In genomic region chr7:45689800-45690199, GRCm38 (mm10) we compare ENCODE assay signal across 26 mouse cellular contexts. TPM values are rescaled to one million over a fixed set of nuclear protein-coding genes. Genes with fewer than 3 reads are reported as not detected.
DNase-seq lines count a peak whose midpoint lies in the region; ATAC-seq lines count a peak whose summit lies in the region.
"Had no signal": no experiment of that assay in that cellular context is flagged by ENCODE, and none has a peak within 500 bp of the region (broad histone marks: within the 10 kb centered on the region; RNA-seq: fewer than 3 reads in every experiment).

No protein-coding gene starts in this region.

- peak; percentile 15 for DNase-seq in adrenal gland, postnatal 10 days
- DNase-seq in adrenal gland, adult 8-10 months: no peak
- DNase-seq in heart, adult 9 months (ENCODE audit: low spot score in 2 of 2): no peak
- peak; percentile 38 for DNase-seq in kidney, adult 9 months
- DNase-seq in kidney, postnatal 10 days: no peak
- no peak for DNase-seq in embryonic facial prominence, embryonic 10.5 days (ENCODE audit: low spot score)
- DNase-seq: cerebellum, adult 2 months; cerebellum, postnatal 36 days; gastrocnemius, adult 2 months; kidney, postnatal 25 days; lung, adult 2 months; lung, postnatal 14 days; right cerebral cortex, adult 18-20 months; right cerebral cortex, postnatal 4 days; thymus, adult 2 months; thymus, postnatal 4 days had no signal

- 10% methylated on average over 11 of the region's 11 CpGs for WGBS in heart, embryonic 14.5 days
- WGBS in embryonic facial prominence, embryonic 10.5 days: 75% methylated on average over 11 of the region's 11 CpGs

- H3K9ac ChIP-seq in heart, embryonic 14.5 days (ENCODE audit: low read length): peak overlapping the region; percentile 21; the same call in 1 of the 2 replicates
- H3K9ac ChIP-seq: embryonic facial prominence, embryonic 15.5 days; limb, embryonic 12.5 days; liver, embryonic 12.5 days; midbrain, embryonic 12.5 days; neural tube, embryonic 15.5 days had no signal

- H3K4me3 ChIP-seq in heart, embryonic 14.5 days (ENCODE audit: control insufficient read depth in 1 of 2, insufficient read depth in 1 of 2, low read depth in 1 of 2, low read length in 2 of 2): no peak overlapping the region
- no peak overlapping the region for H3K4me3 ChIP-seq in embryonic facial prominence, embryonic 10.5 days
- H3K4me3 ChIP-seq: embryonic facial prominence, embryonic 15.5 days; gastrocnemius, adult 2 months; limb, embryonic 12.5 days; liver, embryonic 12.5 days; midbrain, embryonic 12.5 days; neural tube, embryonic 15.5 days had no signal

- ATAC-seq in heart, embryonic 14.5 days (ENCODE audit: insufficient number of reproducible peaks, insufficient read depth, low FRiP score, low read depth): no peak
- ATAC-seq: forebrain, embryonic 14.5 days; intestine, postnatal 0 days; liver, embryonic 12.5 days had no signal

- H3K9me3 ChIP-seq in heart, embryonic 14.5 days (ENCODE audit: control insufficient read depth, low read length): no peaks in the 10 kb centered on the region
- no peaks in the 10 kb centered on the region for H3K9me3 ChIP-seq in embryonic facial prominence, embryonic 10.5 days
- H3K9me3 ChIP-seq: embryonic facial prominence, embryonic 15.5 days; limb, embryonic 12.5 days; liver, embryonic 12.5 days; midbrain, embryonic 12.5 days; neural tube, embryonic 15.5 days had no signal

- H3K27ac ChIP-seq in heart, embryonic 14.5 days (replicated peaks in 1 of 2; ENCODE audit: control insufficient read depth in 1 of 2, insufficient read depth in 1 of 2, low read depth in 2 of 2, low read length in 2 of 2): peak overlapping the region; percentile 50 to 57
- 0 out of 2 replicates have a peak overlapping the region, but pooled peaks have one; percentile 26 for H3K27ac ChIP-seq in embryonic facial prominence, embryonic 10.5 days (replicated peaks)
- H3K27ac ChIP-seq: embryonic facial prominence, embryonic 15.5 days; gastrocnemius, adult 2 months; limb, embryonic 12.5 days; liver, embryonic 12.5 days; midbrain, embryonic 12.5 days; neural tube, embryonic 15.5 days had no signal

- peak overlapping the region; percentile 17 for H3K4me2 ChIP-seq in heart, embryonic 14.5 days (ENCODE audit: low read length)
- H3K4me2 ChIP-seq: embryonic facial prominence, embryonic 15.5 days; limb, embryonic 12.5 days; liver, embryonic 12.5 days; midbrain, embryonic 12.5 days; neural tube, embryonic 15.5 days had no signal

- no peaks in the 10 kb centered on the region for H3K27me3 ChIP-seq in heart, embryonic 14.5 days (ENCODE audit: control insufficient read depth, insufficient read depth, low read length)
- H3K27me3 ChIP-seq in embryonic facial prominence, embryonic 10.5 days (replicated peaks; ENCODE audit: low read depth, poor library complexity, severe bottlenecking): peaks cover 14% of the 10 kb centered on the region; the same call in 1 of the 2 replicates
- H3K27me3 ChIP-seq: embryonic facial prominence, embryonic 15.5 days; neural tube, embryonic 15.5 days had no signal

- peaks cover 16 to 20% of the 10 kb centered on the region in 2 experiments for H3K4me1 ChIP-seq in heart, embryonic 14.5 days (ENCODE audit: control insufficient read depth in 2 of 2, insufficient read depth in 2 of 2, low read length in 2 of 2)
- peaks cover 64% of the 10 kb centered on the region for H3K4me1 ChIP-seq in embryonic facial prominence, embryonic 10.5 days
- H3K4me1 ChIP-seq: midbrain, embryonic 12.5 days had no signal

- no peaks in the 10 kb centered on the region for H3K36me3 ChIP-seq in heart, embryonic 14.5 days (ENCODE audit: control insufficient read depth, insufficient read depth, low read length)
- no peaks in the 10 kb centered on the region for H3K36me3 ChIP-seq in embryonic facial prominence, embryonic 10.5 days (replicated peaks)
- H3K36me3 ChIP-seq: embryonic facial prominence, embryonic 15.5 days; limb, embryonic 12.5 days; liver, embryonic 12.5 days; midbrain, embryonic 12.5 days; neural tube, embryonic 15.5 days had no signal

RNA-seq across cellular contexts. Expression of gene Sec1, which starts 4.4 kb away (rescaled TPM):
- under 1 TPM; 0.21 to 0.30 TPM for total RNA-seq in adrenal gland, postnatal 10 days (2021)
- total RNA-seq in adrenal gland, adult 8-10 months (2022): under 1 TPM; 0.15 to 0.59 (median 0.30) TPM
- 0.28 and 0.41 TPM in 2 replicates for polyA plus RNA-seq in heart, embryonic 14.5 days (2014; fragmentation: Nextera tagmentation; extraction: Ambion mirVana)
- polyA plus RNA-seq in embryonic facial prominence, embryonic 10.5 days (2016; fragmentation: Nextera tagmentation; extraction: Ambion mirVana): 0.55 and 0.64 TPM in 2 replicates
- total RNA-seq: megakaryocyte, adult 5-6 weeks had no signal

RNA-seq across cellular contexts. Expression of gene Ntn5, which starts 6.0 kb away (rescaled TPM):
- total RNA-seq in adrenal gland, postnatal 10 days (2021): under 1 TPM in 1 of 2 experiments, not detected in 1; 0.39 TPM
- total RNA-seq in adrenal gland, adult 8-10 months (2022): under 1 TPM in 3 of 4 experiments, not detected in 1; 0.21 to 0.68 (median 0.32) TPM
- polyA plus RNA-seq in heart, embryonic 14.5 days (2014; fragmentation: Nextera tagmentation; extraction: Ambion mirVana): not detected in 2 replicates
- 0.28 and 0.42 TPM in 2 replicates for polyA plus RNA-seq in embryonic facial prominence, embryonic 10.5 days (2016; fragmentation: Nextera tagmentation; extraction: Ambion mirVana)
- total RNA-seq: megakaryocyte, adult 5-6 weeks had no signal
- polyA plus RNA-seq: liver, embryonic 12.5 days had no signal

RNA-seq across cellular contexts. Expression of gene Car11, which starts 9.8 kb away (rescaled TPM):
- total RNA-seq in adrenal gland, postnatal 10 days (2021): 10 to 100 TPM in 1 of 2 experiments, 1 to 10 TPM in 1; 7.6 to 14.5 TPM
- 10 to 100 TPM; 11.5 to 28.2 (median 18.9) TPM for total RNA-seq in adrenal gland, adult 8-10 months (2022)
- polyA plus RNA-seq in heart, embryonic 14.5 days (2014; fragmentation: Nextera tagmentation; extraction: Ambion mirVana): 6.8 and 8.0 TPM in 2 replicates
- polyA plus RNA-seq in embryonic facial prominence, embryonic 10.5 days (2016; fragmentation: Nextera tagmentation; extraction: Ambion mirVana): 8.5 and 9.1 TPM in 2 replicates
- total RNA-seq: megakaryocyte, adult 5-6 weeks had no signal

RNA-seq across cellular contexts. Expression of gene Dbp, which starts 15.1 kb away (rescaled TPM):
- total RNA-seq in adrenal gland, postnatal 10 days (2021): 10 to 100 TPM; 21.4 to 62.3 TPM
- 100 to 1,000 TPM; 254 to 411 (median 333) TPM for total RNA-seq in adrenal gland, adult 8-10 months (2022)
- polyA plus RNA-seq in heart, embryonic 14.5 days (2014; fragmentation: Nextera tagmentation; extraction: Ambion mirVana): 4.5 and 7.3 TPM in 2 replicates
- polyA plus RNA-seq in embryonic facial prominence, embryonic 10.5 days (2016; fragmentation: Nextera tagmentation; extraction: Ambion mirVana): 3.6 and 4.3 TPM in 2 replicates

RNA-seq across cellular contexts. Expression of gene Fut2, which starts 23.6 kb away (rescaled TPM):
- total RNA-seq in adrenal gland, postnatal 10 days (2021): not detected
- total RNA-seq in adrenal gland, adult 8-10 months (2022): under 1 TPM in 2 of 4 experiments, not detected in 2; 0.11 to 0.18 TPM
- polyA plus RNA-seq in heart, embryonic 14.5 days (2014; fragmentation: Nextera tagmentation; extraction: Ambion mirVana): 2.4 and 2.7 TPM in 2 replicates
- 0.07 and 0.16 TPM in 2 replicates for polyA plus RNA-seq in embryonic facial prominence, embryonic 10.5 days (2016; fragmentation: Nextera tagmentation; extraction: Ambion mirVana)
- total RNA-seq: gastrocnemius, postnatal 4 days; megakaryocyte, adult 5-6 weeks had no signal
- polyA plus RNA-seq: liver, embryonic 12.5 days had no signal

Comparison
In these comparisons a context has a peak if more than half of its experiments do, and no peak if none do; other contexts are left out.
1. DNase-seq: peak in adrenal gland, postnatal 10 days (single experiment) and kidney, adult 9 months (single experiment); none in adrenal gland, adult 8-10 months (single experiment), heart, adult 9 months (0 of 2), kidney, postnatal 10 days (single experiment) and embryonic facial prominence, embryonic 10.5 days (single experiment).